Mouse (Mus musculus): Measurements from ENCODE around the gene Sema3d. TPM values are rescaled to one million over a fixed set of nuclear protein-coding genes. Genes with fewer than 3 reads are reported as not detected.

Sema3d gene
- total RNA-seq (2021), result 10 to 100 TPM; 10.3 to 12.1 TPM

DNA sequence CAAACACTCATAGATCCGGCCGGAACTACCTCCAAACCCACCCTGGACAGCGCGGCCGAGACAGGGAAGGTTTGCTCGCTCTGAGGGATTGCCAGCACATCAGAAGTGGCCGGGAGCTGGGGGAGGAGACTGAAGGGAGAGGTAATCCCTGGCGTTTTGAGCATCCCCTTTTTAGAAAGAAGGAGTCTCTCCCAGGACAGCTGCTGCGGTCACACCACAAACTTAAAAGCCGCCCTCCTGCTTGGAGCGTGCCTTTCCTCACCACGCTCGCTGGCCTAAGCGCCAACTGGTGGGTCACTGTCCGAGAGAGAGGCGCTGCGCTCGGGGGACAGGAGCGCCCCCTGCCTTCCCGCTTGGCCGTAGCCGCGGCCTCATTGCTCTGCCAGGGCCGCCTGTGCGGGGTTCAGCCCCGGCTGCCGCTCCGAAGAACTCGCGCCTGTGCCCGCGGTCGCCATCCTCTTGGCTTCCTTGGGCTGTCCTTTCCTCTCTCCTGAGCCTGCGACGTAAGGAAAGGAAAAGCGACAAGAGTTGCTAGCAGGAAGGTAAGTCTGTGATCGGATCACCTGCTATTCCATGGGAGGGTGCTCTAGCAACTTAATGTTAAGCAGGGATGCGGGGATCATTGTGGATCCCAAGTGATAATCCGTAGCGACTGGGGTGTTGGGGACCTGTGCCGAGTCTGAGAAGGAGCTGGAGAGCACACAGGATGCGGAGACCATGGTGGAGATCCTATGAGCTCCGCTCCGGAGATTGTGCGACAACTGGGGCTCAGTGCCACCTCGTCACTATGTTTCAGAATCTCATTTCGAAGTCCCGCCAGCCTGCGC lies at the start of gene Sema3d:
Gene Sema3d (plus strand): TSS at position 253 of the 827 bp plus-strand sequence.
- peak; percentile 83 to 84 for DNase-seq
- intact Hi-C loops (cut with DNase I), result loop anchor here (1.0 to 5.0 kb wide), 2 partner anchors 159 to 353 kb away; no protein-coding TSS in a partner anchor

DNA sequence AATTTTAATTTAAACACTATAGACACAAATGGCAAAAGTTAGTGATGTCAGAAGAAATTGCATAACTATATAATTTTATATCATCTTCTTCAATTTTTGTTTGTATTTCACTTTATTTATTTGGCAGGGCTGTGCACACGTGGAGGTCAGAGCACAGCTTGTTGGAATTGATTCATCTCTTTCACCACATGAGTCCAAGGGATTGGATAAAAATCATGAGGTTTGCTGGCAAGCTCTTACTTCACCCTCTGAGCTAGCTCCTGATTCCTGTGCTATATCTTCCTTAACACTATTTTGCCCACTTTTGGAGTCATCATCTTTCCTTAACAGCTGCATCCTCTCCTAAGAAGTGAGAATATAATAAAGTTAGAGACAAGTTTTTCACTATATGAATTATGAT lies 5.9 kb upstream of the Sema3d start:
- intact Hi-C loops (cut with DNase I), result no loop called here
- DNase-seq, result no peak

DNA sequence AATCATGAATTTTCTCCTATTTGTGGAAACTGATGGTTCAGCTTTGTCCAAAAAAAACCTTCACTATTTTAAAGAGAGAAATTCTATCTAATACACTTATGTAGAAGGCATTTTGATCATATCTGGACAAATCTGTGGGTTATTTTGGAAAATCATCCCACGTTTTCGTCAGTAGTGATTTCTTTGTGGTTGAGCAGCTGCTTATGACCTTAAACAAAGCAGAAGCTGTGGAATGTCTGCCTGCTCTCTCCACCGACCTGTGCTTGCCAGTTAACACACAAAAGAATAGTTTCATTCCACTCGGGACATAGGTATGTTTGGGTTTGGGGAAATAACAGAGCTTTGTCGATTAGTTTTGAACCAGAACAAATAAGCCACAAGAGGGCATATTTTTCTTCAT lies 4.3 kb upstream of the Sema3d start:
- DNase-seq, result no peak
- intact Hi-C loops (cut with DNase I), result no loop called here

DNA sequence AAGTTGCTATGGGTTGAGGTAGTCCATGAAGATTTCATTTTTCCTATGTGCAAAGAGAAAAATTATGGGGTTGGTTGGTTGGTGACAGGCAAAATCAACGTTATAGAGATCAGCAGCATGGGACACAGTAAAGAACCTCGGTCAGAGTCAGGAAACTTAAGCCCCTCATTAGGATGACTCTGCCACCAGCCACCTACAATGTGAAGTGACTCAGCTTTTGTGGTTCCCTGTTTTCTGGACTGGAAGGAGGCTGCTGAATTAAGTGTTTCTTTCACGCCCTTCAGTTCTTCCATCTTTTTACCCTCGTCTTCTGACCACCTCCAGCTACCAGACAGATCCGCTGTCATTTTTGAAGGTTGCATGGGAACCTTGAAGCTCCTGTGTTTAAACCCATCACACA lies 1.2 kb upstream of the Sema3d start:
- intact Hi-C loops (cut with DNase I), result loop anchor here (5.0 kb wide), 1 partner anchor 160 kb away; no protein-coding TSS in a partner anchor
- no peak for DNase-seq

DNA sequence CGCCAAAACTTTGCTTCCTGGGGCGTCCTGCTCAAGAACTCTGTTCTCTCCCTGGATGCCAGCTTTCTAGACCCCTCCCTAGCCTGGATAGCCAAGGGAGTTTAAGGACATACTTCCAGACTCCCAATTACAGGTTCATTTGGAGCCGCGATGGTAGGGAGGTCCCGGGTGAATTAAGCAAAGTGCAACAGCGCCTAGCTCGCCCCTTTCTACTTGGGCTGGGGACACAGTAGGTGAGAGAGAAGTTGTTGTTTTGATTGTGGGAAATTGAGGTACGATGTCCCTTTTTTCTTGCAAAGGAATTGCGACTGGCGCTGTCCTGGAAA lies 738 bp downstream of the Sema3d start:
- peak in 1 of 2 experiments; percentile 39 for DNase-seq
- intact Hi-C loops (cut with DNase I), result loop anchor here (1.0 to 5.0 kb wide), 2 partner anchors 158 to 354 kb away; no protein-coding TSS in a partner anchor

DNA sequence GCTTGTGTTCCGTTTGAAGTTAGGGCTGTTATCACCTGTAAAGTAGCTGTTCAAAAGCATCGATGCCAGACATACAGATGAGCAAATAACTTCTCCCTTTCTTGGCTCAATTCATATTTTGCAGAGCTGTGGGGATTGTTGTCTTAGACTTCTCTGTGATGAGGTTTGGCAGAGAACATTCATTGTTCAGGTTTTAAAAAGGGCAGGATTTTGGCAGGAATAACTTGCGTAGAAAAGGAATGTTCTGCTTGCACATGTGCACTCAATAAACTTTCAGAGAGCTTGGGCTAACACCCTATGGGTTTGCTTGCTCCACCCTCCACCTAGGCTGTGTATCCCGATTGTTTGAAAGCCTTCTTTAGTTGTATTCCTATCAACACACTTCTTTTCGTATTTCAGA lies 9.5 kb downstream of the Sema3d start:
- intact Hi-C loops (cut with DNase I), result no loop called here
- DNase-seq, result no peak

DNA sequence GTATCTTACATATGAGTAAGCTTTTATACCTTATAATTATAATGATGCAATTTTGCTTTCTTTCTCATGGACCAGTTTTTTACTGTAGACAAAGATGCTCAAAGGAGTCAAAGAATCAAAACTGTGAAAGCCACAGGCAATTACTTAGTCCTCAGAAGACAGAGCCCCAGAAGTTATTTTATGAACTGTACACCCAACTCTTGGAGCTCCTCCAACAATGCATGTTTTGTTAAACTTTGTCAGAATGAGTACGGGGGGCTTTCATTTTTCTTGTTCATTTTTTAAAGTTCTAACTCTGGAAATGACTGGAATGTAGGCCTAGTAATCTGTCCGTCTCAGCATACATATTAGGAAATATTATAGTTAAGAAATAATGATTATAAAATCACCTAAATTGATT lies 16.1 kb downstream of the Sema3d start:
- no peak for DNase-seq
- intact Hi-C loops (cut with DNase I), result no loop called here

DNA sequence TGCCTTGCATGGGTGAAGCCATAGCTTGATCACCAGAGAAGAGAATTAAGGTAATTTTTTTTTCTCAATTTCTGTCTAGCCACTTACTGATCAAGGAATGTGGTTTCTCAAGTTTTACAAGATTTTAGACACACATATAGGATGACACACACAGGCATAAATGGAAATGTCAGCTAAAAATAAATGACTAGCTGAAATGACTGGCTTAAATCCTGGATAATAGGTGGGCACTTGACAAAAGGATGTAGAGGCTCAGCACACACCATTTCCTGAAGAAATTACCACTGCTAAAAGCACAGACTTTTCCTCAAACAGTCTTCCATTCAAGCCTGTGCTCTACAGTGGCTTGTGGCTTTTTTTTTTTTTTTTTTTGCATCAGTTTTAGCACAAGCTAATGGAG lies 21.0 kb downstream of the Sema3d start:
- intact Hi-C loops (cut with DNase I), result no loop called here
- DNase-seq, result no peak

DNA sequence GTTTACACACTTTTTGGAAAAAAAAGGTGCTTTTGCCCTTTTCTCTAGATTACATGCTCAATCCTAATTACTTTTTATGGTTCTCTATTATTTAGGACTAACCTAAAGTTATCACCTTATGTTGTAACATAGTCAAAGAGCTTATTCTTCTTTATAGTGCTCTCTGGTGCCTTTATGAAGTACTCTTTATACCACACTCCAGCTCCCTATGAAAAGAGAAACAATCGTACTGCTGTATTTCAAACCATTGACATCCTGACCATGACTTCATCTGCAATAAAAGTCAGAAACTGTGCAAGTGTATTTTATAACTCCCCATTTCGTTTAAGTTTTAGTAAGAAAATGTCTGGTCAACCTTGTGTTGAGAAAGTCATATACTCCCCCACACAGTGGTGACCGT lies 29.4 kb downstream of the Sema3d start:
- DNase-seq, result no peak
- intact Hi-C loops (cut with DNase I), result no loop called here

DNA sequence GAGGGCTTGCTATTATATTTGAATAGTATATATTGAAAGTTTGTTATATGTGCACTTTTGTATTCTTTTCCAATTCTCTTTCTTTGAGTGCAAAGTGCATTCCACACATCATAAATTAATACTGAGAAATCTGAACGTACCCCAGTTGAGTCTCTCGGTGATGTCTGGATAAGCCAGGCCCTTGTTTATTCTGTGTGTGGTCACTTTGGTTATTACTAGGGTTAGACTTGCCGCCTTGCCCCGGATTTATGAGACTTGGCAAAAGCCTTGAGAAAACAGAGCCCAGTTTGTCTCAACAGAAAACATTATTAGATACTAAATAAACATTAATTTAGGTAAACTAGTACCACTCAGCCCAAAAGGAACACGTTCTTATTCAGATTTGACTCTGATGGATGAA lies 40.1 kb downstream of the Sema3d start:
- DNase-seq, result no peak
- intact Hi-C loops (cut with DNase I), result no loop called here

DNA sequence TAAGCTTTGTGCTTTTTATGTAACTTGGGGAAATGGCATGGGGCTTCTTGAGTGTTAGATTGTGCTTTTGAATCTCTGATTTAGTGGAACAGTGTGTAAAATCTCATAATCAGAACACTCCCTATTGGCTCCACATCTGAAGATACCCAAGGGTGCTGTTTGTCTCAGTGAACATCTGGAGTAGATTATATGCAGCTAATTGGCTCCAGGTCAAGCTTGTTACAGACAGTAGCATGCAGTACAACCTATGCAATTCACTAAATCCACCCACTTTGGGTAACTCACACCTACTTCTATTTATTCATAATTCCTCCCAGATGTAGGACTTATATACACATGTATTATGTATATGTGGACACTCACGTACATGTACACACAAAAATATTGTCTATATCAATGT lies 58.6 kb downstream of the Sema3d start:
- DNase-seq, result no peak
- intact Hi-C loops (cut with DNase I), result no loop called here

DNA sequence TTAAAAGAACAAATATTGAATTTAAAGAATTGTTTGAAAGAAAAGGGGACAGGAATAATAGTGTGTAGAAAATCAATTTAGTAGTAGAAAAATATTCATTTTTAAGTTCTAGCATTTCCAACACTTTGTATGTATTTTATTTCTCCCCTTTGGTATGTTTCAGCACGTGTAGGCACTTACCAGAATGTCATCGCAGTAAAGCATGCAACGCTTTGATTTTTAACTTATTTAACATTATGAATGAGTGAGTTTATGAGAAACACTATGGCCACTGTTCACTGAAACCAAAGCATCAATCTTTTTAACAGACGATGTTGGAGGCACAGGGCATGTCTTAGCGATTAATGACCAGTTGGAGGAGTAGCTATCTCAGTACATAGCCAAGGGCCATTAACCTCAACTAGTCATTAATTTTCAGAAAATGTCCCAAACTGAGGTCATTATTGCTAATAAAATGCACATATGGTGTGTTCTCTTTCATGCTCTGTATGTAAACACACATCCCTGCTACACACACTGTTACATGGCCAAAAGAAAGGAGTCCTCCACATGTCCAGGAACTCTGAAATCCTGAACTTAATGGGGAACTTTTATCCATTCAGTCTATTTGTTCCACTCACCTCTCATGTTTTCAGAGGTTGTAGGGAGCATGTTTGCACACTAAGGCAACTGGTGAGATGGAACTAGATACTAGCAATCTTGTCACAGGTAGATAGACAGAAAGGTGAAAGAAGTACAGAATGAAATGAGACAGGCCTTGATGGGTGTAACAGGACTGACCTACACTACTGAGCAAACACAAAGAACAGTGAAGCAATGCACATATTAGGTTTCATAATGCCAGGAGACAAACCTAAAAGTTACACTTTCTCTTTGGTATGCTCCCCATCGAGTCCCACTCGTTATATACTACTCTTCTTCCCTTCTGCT lies 59.3 kb downstream of the Sema3d start:
- no peak for DNase-seq
- intact Hi-C loops (cut with DNase I), result no loop called here

DNA sequence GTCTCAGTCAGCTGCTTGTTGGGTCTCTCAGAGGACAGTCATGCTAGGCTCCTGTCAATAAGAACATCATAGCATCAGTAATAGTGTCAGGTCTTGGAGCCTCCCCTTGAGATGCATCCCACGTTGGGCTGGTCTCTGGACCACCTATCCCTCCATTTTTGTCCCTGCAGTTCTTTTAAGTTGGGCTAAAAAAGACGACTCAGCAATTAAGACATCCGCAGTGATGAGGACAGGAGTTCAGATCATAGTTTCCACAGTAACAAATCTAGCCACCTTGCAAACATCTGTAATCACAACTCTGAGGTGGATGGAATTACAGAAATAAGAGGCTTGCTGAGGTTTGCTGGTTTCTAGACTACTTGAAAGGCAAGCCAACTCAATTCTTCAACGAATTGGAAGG lies 67.9 kb downstream of the Sema3d start:
- intact Hi-C loops (cut with DNase I), result no loop called here
- no peak for DNase-seq

DNA sequence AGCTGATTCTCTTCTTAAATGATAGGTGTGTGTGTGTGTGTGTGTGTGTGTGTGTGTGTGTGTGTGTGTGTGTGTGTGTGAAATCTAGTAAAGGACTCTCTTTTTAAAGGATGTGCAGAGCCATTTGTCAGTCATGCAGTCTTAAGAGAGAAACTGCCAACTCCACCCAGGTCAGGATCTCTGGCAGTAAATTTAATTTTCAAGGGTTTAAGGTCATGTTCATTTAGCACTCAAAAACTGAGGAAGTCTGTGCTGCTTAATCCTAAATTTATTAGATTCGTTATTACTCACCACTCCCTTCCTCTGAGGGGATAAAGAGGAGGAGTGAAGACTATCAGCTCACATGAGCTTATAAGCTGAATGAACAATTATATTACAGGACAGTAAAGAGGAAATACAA lies 71.8 kb downstream of the Sema3d start:
- intact Hi-C loops (cut with DNase I), result no loop called here
- DNase-seq, result no peak

DNA sequence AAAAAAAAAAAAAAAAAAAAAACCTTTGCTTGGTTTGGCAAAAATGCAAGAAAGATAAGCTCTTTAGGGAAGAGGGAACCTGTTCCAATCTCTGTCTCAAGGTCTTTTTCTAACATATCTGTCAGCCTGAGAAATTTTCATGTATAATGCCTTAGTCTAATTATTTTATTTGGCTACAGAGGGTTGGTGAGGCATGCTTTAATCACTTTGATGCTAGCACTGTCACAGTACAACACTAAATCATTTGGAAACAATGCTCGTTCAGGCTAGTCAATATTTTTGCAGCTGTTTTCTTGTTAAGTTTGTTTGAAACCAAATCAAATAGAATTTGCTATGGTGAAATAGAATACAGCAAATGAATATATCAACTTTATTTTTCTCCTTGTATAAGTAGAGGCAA lies 74.3 kb downstream of the Sema3d start:
- intact Hi-C loops (cut with DNase I), result no loop called here
- no peak for DNase-seq

DNA sequence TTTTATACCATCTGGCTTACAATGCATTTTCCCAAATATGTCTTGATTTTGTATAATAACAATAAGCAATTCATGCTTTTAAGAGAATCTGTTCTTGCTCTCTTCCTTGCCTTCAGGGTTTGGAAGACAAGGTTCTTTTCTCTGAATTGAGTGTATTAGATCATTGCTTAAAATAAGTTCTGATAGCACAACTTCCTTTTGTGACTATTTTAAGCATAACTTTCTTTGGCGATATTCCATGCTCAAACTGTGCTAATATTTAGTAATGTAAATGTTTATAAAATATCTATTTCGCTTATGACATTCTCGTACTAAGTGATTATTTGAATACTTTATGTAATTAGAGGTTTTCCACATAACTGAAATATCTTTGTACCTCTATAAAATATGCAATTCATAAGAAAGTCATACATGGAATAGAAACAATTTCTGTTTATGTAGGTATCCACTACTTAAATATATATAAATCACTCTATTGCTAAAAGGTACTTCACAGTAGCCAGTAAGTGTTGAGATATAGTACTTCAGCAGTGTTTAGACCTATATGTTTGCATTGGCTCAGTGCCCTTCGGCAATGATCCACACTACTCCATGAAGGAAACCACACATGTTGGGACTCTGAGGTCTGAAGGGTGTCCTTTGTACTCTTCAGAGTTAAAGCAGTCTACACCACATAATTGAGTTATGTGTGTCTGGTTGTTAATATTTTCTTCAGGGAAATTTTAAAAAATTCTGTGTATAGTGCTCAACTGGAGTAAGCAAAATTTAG lies 84.6 kb downstream of the Sema3d start:
- intact Hi-C loops (cut with DNase I), result no loop called here
- peak in 1 of 2 experiments; percentile 4 for DNase-seq

DNA sequence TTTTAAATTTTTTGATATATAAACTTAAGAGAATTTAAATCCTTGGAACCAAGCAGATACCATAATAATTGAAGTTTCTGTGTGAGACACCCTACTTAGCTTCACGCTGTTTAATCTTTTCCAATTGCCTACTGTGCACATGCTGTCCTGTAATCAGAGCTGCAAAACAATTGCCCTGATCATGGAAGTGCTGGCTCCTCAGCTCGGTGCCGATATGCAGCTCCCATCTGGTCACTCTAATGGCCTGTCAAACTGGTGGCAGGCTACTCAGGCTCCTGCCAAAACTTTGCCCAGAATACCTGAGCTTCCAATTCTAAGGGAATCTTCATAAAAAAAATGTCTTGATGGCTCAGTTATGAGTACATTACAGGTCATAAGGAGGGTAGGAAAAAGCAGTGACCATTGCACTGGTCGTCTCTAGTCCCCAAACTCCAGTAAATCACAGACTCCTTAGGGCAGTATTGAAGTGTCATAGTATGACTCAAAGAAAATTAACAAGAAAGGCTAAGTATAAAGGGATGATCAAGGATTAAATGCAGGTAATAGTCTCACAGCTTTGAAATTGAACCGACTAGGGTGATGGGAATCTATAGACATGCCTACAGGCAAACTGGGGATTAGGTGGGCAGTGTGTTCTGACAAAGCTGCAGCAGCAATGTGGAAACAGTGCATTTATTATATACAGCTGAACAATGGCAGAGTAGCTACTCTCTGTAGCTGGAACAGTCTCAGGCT lies 91.9 kb downstream of the Sema3d start:
- intact Hi-C loops (cut with DNase I), result no loop called here
- DNase-seq, result no peak

DNA sequence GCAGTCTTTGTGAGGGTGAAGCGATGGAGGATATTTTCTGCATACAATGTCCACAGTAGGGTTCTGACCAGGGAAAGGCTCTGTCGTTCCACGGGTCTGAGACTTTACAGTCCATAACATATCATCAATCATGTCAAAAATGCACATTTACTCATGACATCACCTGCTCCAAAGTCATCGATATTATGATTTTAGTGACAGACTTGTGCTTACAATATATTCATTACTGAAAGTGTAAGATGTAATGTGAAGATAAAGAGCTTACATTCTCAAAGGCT lies 92.4 kb downstream of the Sema3d start:
- intact Hi-C loops (cut with DNase I), result no loop called here
- DNase-seq, result no peak

DNA sequence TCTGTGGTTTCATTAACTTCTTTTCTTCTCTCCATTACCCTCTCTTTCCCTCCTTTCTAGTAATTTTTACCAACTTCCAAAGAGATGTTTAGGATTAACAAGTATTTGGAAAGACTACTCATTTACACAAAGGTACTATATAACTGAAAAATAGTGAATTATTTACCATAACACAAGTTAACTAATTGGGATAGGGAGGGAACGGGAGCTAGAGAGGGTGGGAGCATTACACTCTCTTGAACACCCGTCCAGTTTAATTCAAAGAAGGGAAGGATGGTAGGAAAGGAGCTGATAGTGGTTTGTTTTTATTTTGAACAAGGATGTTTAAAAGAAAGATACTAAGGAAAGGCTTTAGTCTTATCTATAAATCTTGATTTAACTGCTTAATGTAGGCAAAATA lies 104.7 kb downstream of the Sema3d start:
- intact Hi-C loops (cut with DNase I), result no loop called here
- no peak for DNase-seq

DNA sequence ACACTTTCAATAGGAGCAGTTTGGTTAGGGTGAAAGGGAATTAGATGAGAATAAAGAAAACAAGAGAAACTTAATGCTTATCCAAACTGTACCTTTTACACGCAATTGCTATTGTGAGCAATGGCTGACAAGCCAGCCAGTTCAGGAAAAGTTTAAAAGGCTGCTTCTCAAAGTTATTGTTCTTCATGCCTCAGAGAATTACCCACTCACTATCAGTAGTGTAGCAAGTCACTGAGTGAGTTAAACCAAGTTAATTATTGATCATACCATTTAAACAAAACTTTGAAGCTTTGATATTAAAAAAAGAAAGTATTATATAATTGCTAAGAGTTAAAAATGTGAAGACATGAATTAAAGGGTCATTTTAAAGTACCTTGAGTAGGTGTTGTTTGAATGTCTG lies 108.5 kb downstream of the Sema3d start:
- DNase-seq, result no peak
- intact Hi-C loops (cut with DNase I), result no loop called here
